Mouse (Mus musculus) embryonic facial prominence, embryonic 15.5 days (tissue): Measurements from ENCODE around the gene Csnk1e. TPM values are rescaled to one million over a fixed set of nuclear protein-coding genes. Genes with fewer than 3 reads are reported as not detected.
"Not testable (repeated sequence)": the region's sequence is repeated elsewhere in the genome, so short reads cannot be mapped to it uniquely, and the experiment has no call there.

Experiments used
- ATAC-seq: fragments of 200-750 bp; cut with Nextera tagmentation; 2 replicates; pipeline ENCODE4 v1.8.0; 2017; ENCODE audit warnings: low read depth, moderate TSS enrichment; ENCODE audit not compliant: insufficient number of reproducible peaks, low FRiP score, low TSS enrichment
- H3K27ac ChIP-seq: fragments of 300-500 bp; sonication (generic); replicated peaks from 2 replicates; pipeline ENCODE4 v1.5.1; 2015; ENCODE audit warnings: mild to moderate bottlenecking, inconsistent platforms
- H3K27me3 ChIP-seq: fragments of 300-500 bp; sonication (generic); 2 replicates; pipeline ENCODE4 v1.6.1; 2015; ENCODE audit warnings: inconsistent platforms
- H3K36me3 ChIP-seq: fragments of 300-500 bp; sonication (generic); 2 replicates; pipeline ENCODE4 v1.6.1; 2015; ENCODE audit warnings: mild to moderate bottlenecking, inconsistent platforms
- H3K4me1 ChIP-seq: fragments of 300-500 bp; sonication (generic); 2 replicates; pipeline ENCODE4 v1.6.1; 2015; ENCODE audit warnings: inconsistent platforms
- H3K4me2 ChIP-seq: fragments of 300-500 bp; sonication (generic); replicated peaks from 2 replicates; pipeline ENCODE4 v1.6.1; 2015; ENCODE audit warnings: mild to moderate bottlenecking, inconsistent platforms
- H3K4me3 ChIP-seq: fragments of 300-500 bp; sonication (generic); replicated peaks from 2 replicates; pipeline ENCODE4 v1.5.1; 2015; ENCODE audit warnings: mild to moderate bottlenecking, inconsistent platforms
- H3K9ac ChIP-seq: fragments of 300-500 bp; sonication (generic); 2 replicates; pipeline ENCODE4 v1.6.1; 2015; ENCODE audit warnings: inconsistent platforms
- H3K9me3 ChIP-seq: fragments of 300-500 bp; sonication (generic); replicated peaks from 2 replicates; pipeline ENCODE4 v1.6.1; 2016; ENCODE audit warnings: inconsistent platforms
- WGBS: fragments of 180-500 bp; shearing (Covaris S2); methylation state at CpG from one replicate; pipeline ENCODE4 v1.1.7; 2015; 5-methylcytosine and 5-hydroxymethylcytosine counted together
- polyA plus RNA-seq: library from polyadenylated mRNA; unstranded; fragments of >200 nt; fragmentation: Nextera tagmentation; extraction: Ambion mirVana; gene quantifications from 2 replicates; pipeline ENCODE4 v1.2.1, GENCODE M21; 2015

The Csnk1e gene
- polyA plus RNA-seq, 1 experiment from 2014 or later: 113 TPM

DNA sequence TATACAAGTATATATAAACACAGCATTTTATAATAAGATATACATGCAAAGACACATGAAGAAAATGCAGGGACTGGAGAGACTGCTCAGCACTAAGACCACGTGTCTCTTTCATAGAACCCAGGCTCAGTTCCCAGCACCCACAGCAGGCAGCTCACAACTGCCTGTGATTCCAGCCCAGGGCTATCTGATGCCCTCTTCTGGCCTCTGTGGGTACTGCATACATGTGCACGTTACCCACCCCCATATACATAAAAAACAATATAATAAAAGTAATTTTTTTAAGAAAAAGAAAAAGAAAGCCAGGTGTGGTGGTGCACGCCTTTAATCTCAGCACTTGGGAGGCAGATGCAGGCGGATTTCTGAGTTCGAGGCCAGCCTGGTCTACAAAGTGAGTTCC is 17.7 kb upstream of the Csnk1e start:
- no peak overlapping the region for H3K27ac ChIP-seq
- H3K4me3 ChIP-seq: no peak overlapping the region
- H3K36me3 ChIP-seq: no peaks in the 10 kb centered on the region
- no peak overlapping the region for H3K4me2 ChIP-seq
- ATAC-seq: no peak
- H3K9me3 ChIP-seq: 0 out of 2 replicates have a peak, but pooled peaks cover 3% of the 10 kb centered on the region
- 82% methylated on average over 5 of the region's 5 CpGs for WGBS
- no peak overlapping the region for H3K9ac ChIP-seq
- H3K27me3 ChIP-seq: no peaks in the 10 kb centered on the region
- peaks cover 12% of the 10 kb centered on the region; the same call in 1 of the 2 replicates for H3K4me1 ChIP-seq

DNA sequence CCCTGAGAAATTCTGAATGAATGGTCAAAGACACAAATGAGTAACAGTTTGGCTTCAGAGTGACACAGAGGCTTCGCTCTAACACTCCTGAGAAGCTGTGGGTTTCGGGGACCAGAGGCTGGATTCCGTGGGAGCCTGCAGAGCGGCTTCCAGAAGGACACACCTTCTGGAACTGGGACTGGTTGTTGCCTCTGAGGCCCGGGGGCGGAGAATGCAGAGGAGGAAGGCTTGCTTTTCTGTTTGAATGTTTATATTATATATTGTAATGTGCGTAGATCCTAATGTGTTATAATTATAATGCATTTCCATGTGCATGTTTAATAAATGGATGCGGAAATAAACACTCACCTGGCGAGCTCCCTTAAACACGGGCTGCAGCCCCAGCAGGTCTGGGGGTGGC is 15.7 kb upstream of the Csnk1e start:
- H3K4me3 ChIP-seq: peak overlapping the region; percentile 14; the same call in 1 of the 2 replicates

GRCm38 (mm10) chr15:79470583-79470982 is 15.2 kb upstream of the Csnk1e start:
- H3K27ac ChIP-seq: no peak overlapping the region
- ATAC-seq: no peak
- peaks cover 12% of the 10 kb centered on the region; the same call in 1 of the 2 replicates for H3K4me1 ChIP-seq
- peak overlapping the region; percentile 34 for H3K4me2 ChIP-seq
- peak overlapping the region; percentile 14 for H3K4me3 ChIP-seq
- H3K9me3 ChIP-seq: 0 out of 2 replicates have a peak, but pooled peaks cover 3% of the 10 kb centered on the region
- H3K27me3 ChIP-seq: no peaks in the 10 kb centered on the region
- no peaks in the 10 kb centered on the region for H3K36me3 ChIP-seq
- 19% methylated on average over 17 of the region's 17 CpGs for WGBS
- H3K9ac ChIP-seq: no peak overlapping the region

More for the DNA sequence above, 15.7 kb upstream of the Csnk1e start:
- Histone ChIP-seq H3K9me3 (0 out of 2 replicates have a peak, but pooled peaks cover 3% of the 10 kb centered on the region), H3K36me3 (no peaks in the 10 kb centered on the region), H3K27me3 (no peaks in the 10 kb centered on the region), H3K27ac (no peak overlapping the region; the same call in 1 of the 2 replicates), H3K4me1 (peaks cover 12% of the 10 kb centered on the region; the same call in 1 of the 2 replicates), H3K4me2 (peak overlapping the region; percentile 34), H3K9ac (no peak overlapping the region)
- ATAC-seq: no peak
- 39% methylated on average over 10 of the region's 10 CpGs for WGBS

GRCm38 (mm10) chr15:79469577-79469976 is 14.2 kb upstream of the Csnk1e start:
- Histone ChIP-seq H3K36me3 (no peaks in the 10 kb centered on the region), H3K4me2 (no peak overlapping the region), H3K27me3 (no peaks in the 10 kb centered on the region), H3K27ac (no peak overlapping the region), H3K4me1 (peaks cover 12% of the 10 kb centered on the region; the same call in 1 of the 2 replicates), H3K4me3 (no peak overlapping the region), H3K9ac (no peak overlapping the region), H3K9me3 (0 out of 2 replicates have a peak, but pooled peaks cover 3% of the 10 kb centered on the region)
- 66% methylated on average over 5 of the region's 5 CpGs for WGBS
- ATAC-seq: no peak

GRCm38 (mm10) chr15:79466601-79467286 is 11.4 kb upstream of the Csnk1e start:
- no peaks in the 10 kb centered on the region for H3K36me3 ChIP-seq
- no peak overlapping the region for H3K4me3 ChIP-seq
- H3K4me1 ChIP-seq: peaks cover 11% of the 10 kb centered on the region; the same call in 1 of the 2 replicates
- no peaks in the 10 kb centered on the region for H3K9me3 ChIP-seq
- ATAC-seq: peak; percentile 84
- no peak overlapping the region for H3K9ac ChIP-seq
- H3K4me2 ChIP-seq: no peak overlapping the region
- peaks cover 13% of the 10 kb centered on the region for H3K27me3 ChIP-seq
- no peak overlapping the region for H3K27ac ChIP-seq
- 3% methylated on average over 18 of the region's 18 CpGs for WGBS

GRCm38 (mm10) chr15:79456546-79456945 is 1.2 kb upstream of the Csnk1e start:
- 70% methylated on average over 6 of the region's 6 CpGs for WGBS
- H3K27me3 ChIP-seq: no peaks in the 10 kb centered on the region
- H3K9me3 ChIP-seq: no peaks in the 10 kb centered on the region
- peaks cover 7% of the 10 kb centered on the region for H3K4me1 ChIP-seq
- H3K4me2 ChIP-seq: no peak overlapping the region
- no peak for ATAC-seq
- no peak overlapping the region for H3K27ac ChIP-seq
- no peak overlapping the region for H3K9ac ChIP-seq
- no peaks in the 10 kb centered on the region for H3K36me3 ChIP-seq
- no peak overlapping the region for H3K4me3 ChIP-seq

DNA sequence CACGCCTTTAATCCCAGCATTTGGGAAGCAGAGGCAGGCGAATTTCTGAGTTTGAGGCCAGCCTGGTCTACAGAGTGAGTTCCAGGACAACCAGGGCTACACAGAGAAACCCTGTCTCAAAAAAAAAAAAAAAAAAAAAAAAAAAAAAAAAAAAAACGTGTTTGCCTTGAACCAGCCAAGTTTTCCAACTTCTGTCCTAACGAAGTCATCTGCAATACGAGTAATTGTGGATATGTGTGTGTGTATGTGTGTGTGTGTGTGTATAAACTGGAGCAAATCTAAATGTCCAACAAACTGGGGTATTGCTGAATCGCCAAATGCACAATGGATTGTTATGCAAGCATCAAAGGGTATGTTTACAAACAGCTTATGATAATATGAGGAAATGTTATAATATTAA is 738 bp upstream of the Csnk1e start:
- ATAC-seq, H3K4me1 ChIP-seq, H3K27me3 ChIP-seq, H3K27ac ChIP-seq, H3K36me3 ChIP-seq, H3K9me3 ChIP-seq, H3K4me3 ChIP-seq, H3K9ac ChIP-seq, H3K4me2 ChIP-seq: not testable (repeated sequence)
- WGBS: 44% methylated on average over 6 of the region's 6 CpGs

DNA sequence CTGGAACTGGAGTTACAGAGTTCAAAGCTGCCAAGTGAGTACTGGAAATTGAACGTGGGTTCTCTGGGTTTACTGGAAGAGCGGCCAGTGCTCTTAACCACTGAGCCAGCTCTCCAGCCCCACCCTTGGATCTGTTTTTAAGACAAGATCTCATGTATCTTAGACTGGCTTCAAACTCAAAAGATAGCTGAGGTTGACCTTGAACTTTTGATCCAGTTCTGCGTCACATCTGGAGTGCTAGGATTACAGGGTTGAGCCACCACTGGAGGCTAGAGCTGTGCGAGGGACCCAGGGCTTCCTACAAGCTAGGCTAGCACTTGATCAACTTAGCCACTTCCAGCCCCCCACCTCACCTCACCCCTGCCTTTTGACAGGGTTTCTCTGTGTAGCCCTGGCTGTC is 1.5 kb downstream of the Csnk1e start:
- no peak for ATAC-seq
- Histone ChIP-seq H3K9ac (no peak overlapping the region), H3K36me3 (no peaks in the 10 kb centered on the region), H3K27me3 (no peaks in the 10 kb centered on the region), H3K4me2 (no peak overlapping the region), H3K9me3 (no peaks in the 10 kb centered on the region), H3K4me3 (no peak overlapping the region), H3K4me1 (peaks cover 7% of the 10 kb centered on the region), H3K27ac (no peak overlapping the region)
- WGBS: 83% methylated on average over 4 of the region's 4 CpGs

DNA sequence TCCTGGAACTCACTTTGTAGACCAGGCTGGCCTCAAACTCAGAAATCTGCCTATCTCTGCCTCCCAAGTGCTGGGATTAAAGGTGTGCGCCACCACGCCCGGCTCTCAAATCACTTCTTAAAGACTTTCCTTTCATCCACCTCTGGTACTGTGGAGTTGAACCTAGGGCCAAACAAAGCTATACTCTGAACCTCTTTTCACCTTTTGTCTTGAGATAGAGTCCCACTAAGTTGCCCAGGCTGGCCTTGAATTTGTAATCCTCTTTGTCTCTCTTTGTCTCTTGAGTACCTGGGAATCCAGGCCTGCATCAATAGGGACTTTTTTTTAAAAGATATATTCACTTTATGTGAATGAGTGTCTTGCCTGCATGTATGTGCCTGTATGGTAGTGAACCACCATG is 7.3 kb downstream of the Csnk1e start:
- ATAC-seq: no peak
- Histone ChIP-seq H3K9me3 (no peaks in the 10 kb centered on the region), H3K4me2 (no peak overlapping the region), H3K4me1 (peaks cover 18% of the 10 kb centered on the region), H3K4me3 (no peak overlapping the region), H3K27ac (no peak overlapping the region), H3K9ac (no peak overlapping the region), H3K27me3 (no peaks in the 10 kb centered on the region), H3K36me3 (no peaks in the 10 kb centered on the region)
- WGBS: 94% methylated on average over 3 of the region's 3 CpGs

DNA sequence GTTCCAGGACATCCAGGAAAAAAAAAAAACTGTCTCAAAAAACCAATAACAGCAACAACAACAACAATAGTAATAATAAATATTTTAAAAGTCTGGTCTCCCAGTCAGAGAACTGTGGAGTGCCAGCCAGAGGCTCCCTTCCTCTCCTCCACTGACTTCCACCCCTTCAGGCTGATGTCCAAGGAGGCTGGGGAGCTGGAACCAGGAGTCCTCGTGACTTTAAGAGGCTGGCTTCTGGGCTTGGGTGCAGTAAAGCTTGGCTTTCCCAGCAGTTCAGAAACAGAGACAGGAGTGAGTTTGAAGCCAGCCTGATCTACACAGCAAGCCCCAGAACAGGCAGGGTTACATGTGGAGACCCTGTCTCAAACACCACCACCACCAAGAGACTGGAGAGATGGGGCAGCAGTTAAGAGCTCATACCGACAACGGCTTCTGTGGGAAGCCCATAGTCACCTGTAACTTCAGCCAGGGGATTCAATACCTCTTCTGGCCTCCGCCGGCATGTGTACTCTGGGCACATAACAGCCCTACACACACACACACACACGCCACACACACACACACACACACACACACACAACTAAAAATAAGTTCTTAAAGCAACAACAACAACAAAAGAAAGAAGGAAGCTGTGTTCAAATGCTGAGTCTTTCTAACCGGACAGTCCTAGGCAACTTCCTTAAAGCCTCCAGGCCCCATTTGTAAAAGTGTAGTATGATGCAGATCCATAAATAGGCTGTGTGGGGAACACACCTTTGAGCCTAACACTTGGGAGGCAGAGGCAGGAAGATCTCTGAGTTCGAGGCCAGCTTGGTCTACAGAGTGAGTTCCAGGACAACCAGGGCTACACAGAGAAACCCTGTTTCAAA is 9.3 kb downstream of the Csnk1e start:
- no peak for ATAC-seq
- Histone ChIP-seq H3K36me3 (no peaks in the 10 kb centered on the region), H3K4me2 (no peak overlapping the region), H3K4me3 (no peak overlapping the region), H3K9me3 (no peaks in the 10 kb centered on the region), H3K9ac (no peak overlapping the region), H3K4me1 (peaks cover 29% of the 10 kb centered on the region), H3K27me3 (no peaks in the 10 kb centered on the region), H3K27ac (no peak overlapping the region)
- 83% methylated on average over 8 of the region's 8 CpGs for WGBS

DNA sequence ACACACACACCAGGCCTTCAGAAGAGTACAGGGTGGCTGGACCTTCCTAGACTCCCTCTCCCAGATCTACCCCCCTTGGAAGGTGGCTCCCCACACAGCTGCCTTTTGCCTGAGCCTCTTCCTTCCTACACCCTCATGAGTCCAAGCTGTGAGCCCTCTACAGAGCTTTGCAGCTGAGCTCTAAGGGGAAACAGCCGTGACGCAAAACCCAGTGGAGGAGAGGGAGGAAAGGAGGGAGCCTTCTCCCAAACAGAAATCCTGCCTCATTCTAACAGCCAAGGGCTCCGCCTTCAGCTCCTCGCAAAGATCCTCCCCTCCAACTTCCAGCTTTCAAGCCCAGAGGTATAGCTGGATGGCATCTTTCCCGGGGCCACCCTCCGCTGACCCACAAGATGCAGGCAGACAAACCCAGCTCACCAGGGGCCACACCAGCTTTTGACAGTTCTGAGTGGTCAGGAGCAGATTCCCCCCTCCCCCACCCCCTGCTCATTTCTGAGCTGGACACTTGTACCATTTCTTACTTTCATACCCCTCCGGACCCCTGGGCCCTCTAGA is 11.4 kb downstream of the Csnk1e start:
- H3K27ac ChIP-seq: no peak overlapping the region
- no peaks in the 10 kb centered on the region for H3K36me3 ChIP-seq
- H3K4me2 ChIP-seq: no peak overlapping the region
- H3K27me3 ChIP-seq: no peaks in the 10 kb centered on the region
- WGBS: 50% methylated on average over 7 of the region's 7 CpGs
- no peak overlapping the region for H3K4me3 ChIP-seq
- H3K4me1 ChIP-seq: peaks cover 49% of the 10 kb centered on the region
- ATAC-seq: no peak
- no peaks in the 10 kb centered on the region for H3K9me3 ChIP-seq
- no peak overlapping the region for H3K9ac ChIP-seq
